Mouse (Mus musculus) liver, embryonic 12.5 days (tissue): Measurements from ENCODE around the gene Igfals. TPM values are rescaled to one million over a fixed set of nuclear protein-coding genes. Genes with fewer than 3 reads are reported as not detected.

Source experiments
- ATAC-seq: fragments of 200-750 bp; cut with Nextera tagmentation; 2 replicates; pipeline ENCODE4 v1.8.0; 2017; ENCODE audit warnings: moderate number of reproducible peaks, mild to moderate bottlenecking, moderate library complexity
- H3K27ac ChIP-seq: fragments of 300-500 bp; sonication (generic); 2 replicates; pipeline ENCODE4 v1.5.1; 2016; ENCODE audit warnings: mild to moderate bottlenecking
- H3K27me3 ChIP-seq: fragments of 300-500 bp; sonication (generic); replicated peaks from 2 replicates; pipeline ENCODE4 v1.6.1; 2016; ENCODE audit warnings: mild to moderate bottlenecking, moderate library complexity
- H3K36me3 ChIP-seq: fragments of 300-500 bp; sonication (generic); 2 replicates; pipeline ENCODE4 v1.6.1; 2016; ENCODE audit warnings: mild to moderate bottlenecking, moderate library complexity
- H3K4me1 ChIP-seq: fragments of 300-500 bp; sonication (generic); 2 replicates; pipeline ENCODE4 v1.6.1; 2016
- H3K4me2 ChIP-seq: fragments of 300-500 bp; sonication (generic); 2 replicates; pipeline ENCODE4 v1.6.1; 2016; ENCODE audit warnings: mild to moderate bottlenecking, moderate library complexity
- H3K4me3 ChIP-seq: fragments of 300-500 bp; sonication (generic); 2 replicates; pipeline ENCODE4 v1.5.1; 2016; ENCODE audit warnings: mild to moderate bottlenecking, moderate library complexity
- H3K9ac ChIP-seq: fragments of 300-500 bp; sonication (generic); 2 replicates; pipeline ENCODE4 v1.6.1; 2016; ENCODE audit warnings: mild to moderate bottlenecking, moderate library complexity
- H3K9me3 ChIP-seq: fragments of 300-500 bp; sonication (generic); replicated peaks from 2 replicates; pipeline ENCODE4 v1.6.1; 2016; ENCODE audit warnings: mild to moderate bottlenecking, moderate library complexity
- WGBS: fragments of 180-500 bp; shearing (Covaris S2); methylation state at CpG from one replicate; pipeline ENCODE4 v1.1.7; 2016; ENCODE audit not compliant: insufficient replicate concordance; 5-methylcytosine and 5-hydroxymethylcytosine counted together
- polyA plus RNA-seq: library from polyadenylated mRNA; unstranded; fragments of >200 nt; fragmentation: Nextera tagmentation; extraction: Ambion mirVana; gene quantifications from 2 replicates; pipeline ENCODE4 v1.2.1, GENCODE M21; 2016

Gene Igfals
- polyA plus RNA-seq, 1 experiment from 2014 or later = 5.4 TPM

DNA sequence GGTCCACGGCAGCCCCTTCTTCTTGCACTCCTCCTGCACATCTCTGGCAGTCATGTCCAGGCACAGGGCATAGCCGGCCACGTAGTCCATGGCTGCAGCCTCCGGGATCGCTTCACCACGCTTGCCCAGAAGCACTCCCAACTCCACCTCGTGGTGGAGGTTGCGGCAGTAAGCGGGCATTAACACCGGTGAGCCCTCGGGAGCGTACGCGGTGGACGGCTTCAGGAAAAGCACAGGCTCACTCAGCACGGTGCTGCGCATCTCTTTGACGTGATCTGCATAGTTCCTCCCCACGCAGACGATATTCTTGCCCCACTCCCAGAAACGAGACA lies 16.1 kb upstream of the Igfals start:
- Histone ChIP-seq H3K27me3 (peaks cover 5% of the 10 kb centered on the region; the same call in 1 of the 2 replicates), H3K27ac (peak overlapping the region; percentile 98), H3K36me3 (peaks cover 24% of the 10 kb centered on the region), H3K9ac (peak overlapping the region; percentile 90), H3K9me3 (no peaks in the 10 kb centered on the region), H3K4me2 (peak overlapping the region; percentile 87), H3K4me1 (peaks cover 33% of the 10 kb centered on the region), H3K4me3 (peak overlapping the region; percentile 78)
- ATAC-seq = peak; percentile 30
- 0% methylated on average over 21 of the region's 21 CpGs for WGBS

DNA sequence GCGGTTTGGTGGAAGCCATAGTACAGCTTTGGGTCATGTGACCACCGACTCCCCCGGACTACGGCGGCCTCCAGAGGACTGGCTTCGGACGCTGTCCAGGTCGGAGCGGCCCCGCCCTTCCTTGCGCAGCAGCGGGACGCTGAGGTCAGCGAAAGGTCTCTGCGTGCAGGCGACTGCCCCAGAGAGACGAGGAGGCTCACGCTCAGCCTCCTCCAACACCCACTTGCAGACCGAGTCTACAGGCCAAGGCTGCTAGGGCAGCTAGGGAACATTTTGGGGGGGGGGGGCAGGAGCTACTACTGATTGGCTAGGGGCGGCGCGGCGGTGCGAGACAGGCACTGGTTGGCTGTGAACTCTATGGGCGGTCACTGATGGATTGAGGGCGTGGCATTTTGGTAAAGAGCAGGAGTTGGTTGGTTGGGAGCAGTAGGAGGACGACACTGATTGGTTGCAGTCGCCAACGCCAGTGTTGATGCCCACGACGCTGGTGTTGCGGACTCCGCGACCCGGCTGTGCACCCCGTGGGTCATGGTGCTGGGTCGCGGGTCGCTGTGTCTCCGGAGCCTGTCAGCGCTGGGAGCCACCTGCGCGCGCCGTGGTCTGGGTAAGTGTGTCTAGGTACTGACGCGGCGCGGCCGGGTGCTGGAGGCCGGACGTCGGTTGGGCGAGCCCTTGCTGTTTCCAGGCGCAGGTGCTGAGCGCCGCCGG lies 15.6 kb upstream of the Igfals start, which contains the start of gene Fahd1:
Gene Fahd1, minus strand, starts transcription at position 300 of the 708 bp plus-strand sequence.
- peak within 1 kb of the TSS; percentile 78 for H3K4me3 ChIP-seq
- peaks cover 29% of the 10 kb centered on the region for H3K36me3 ChIP-seq
- H3K27me3 ChIP-seq = 0 out of 2 replicates have a peak, but pooled peaks cover 5% of the 10 kb centered on the region
- peak within 1 kb of the TSS; percentile 87 for H3K4me2 ChIP-seq
- H3K4me1 ChIP-seq = peaks cover 31% of the 10 kb centered on the region
- peak; percentile 94 for ATAC-seq
- H3K27ac ChIP-seq = peak within 1 kb of the TSS; percentile 98
- WGBS = under 1% methylated on average over 58 of the region's 58 CpGs
- no peaks in the 10 kb centered on the region for H3K9me3 ChIP-seq
- peak within 1 kb of the TSS; percentile 90 for H3K9ac ChIP-seq

- no peak for ATAC-seq
- WGBS = 1% methylated on average over 20 of the region's 20 CpGs
Observed at GRCm38 (mm10) chr17:24850773-24851127, 15.0 kb upstream of the Igfals start.

GRCm38 (mm10) chr17:24851381-24852125 lies 14.2 kb upstream of the Igfals start:
- peak overlapping the region; percentile 90 for H3K9ac ChIP-seq
- peak overlapping the region; percentile 78 for H3K4me3 ChIP-seq
- peaks cover 42% of the 10 kb centered on the region for H3K36me3 ChIP-seq
- H3K4me2 ChIP-seq = peak overlapping the region; percentile 87
- no peak for ATAC-seq
- peaks cover 35% of the 10 kb centered on the region for H3K4me1 ChIP-seq
- 76% methylated on average over 10 of the region's 10 CpGs for WGBS
- H3K9me3 ChIP-seq = no peaks in the 10 kb centered on the region
- H3K27me3 ChIP-seq = 0 out of 2 replicates have a peak, but pooled peaks cover 5% of the 10 kb centered on the region
- no peak overlapping the region for H3K27ac ChIP-seq

More at GRCm38 (mm10) chr17:24850773-24851127, 15.0 kb upstream of the Igfals start:
- Histone ChIP-seq H3K27ac (peak overlapping the region; percentile 98), H3K9me3 (no peaks in the 10 kb centered on the region), H3K4me3 (peak overlapping the region; percentile 78), H3K4me2 (peak overlapping the region; percentile 87), H3K27me3 (0 out of 2 replicates have a peak, but pooled peaks cover 5% of the 10 kb centered on the region), H3K9ac (peak overlapping the region; percentile 90), H3K4me1 (peaks cover 31% of the 10 kb centered on the region), H3K36me3 (peaks cover 34% of the 10 kb centered on the region)

GRCm38 (mm10) chr17:24855838-24856464 lies 9.8 kb upstream of the Igfals start:
- Histone ChIP-seq H3K4me1 (peaks cover 52% of the 10 kb centered on the region), H3K9me3 (no peaks in the 10 kb centered on the region), H3K4me3 (no peak overlapping the region), H3K27ac (peak overlapping the region; percentile 49; the same call in 1 of the 2 replicates), H3K36me3 (peaks cover 77% of the 10 kb centered on the region), H3K9ac (no peak overlapping the region), H3K4me2 (no peak overlapping the region), H3K27me3 (0 out of 2 replicates have a peak, but pooled peaks cover 5% of the 10 kb centered on the region)
- ATAC-seq = no peak
- 82% methylated on average over 3 of the region's 3 CpGs for WGBS

DNA sequence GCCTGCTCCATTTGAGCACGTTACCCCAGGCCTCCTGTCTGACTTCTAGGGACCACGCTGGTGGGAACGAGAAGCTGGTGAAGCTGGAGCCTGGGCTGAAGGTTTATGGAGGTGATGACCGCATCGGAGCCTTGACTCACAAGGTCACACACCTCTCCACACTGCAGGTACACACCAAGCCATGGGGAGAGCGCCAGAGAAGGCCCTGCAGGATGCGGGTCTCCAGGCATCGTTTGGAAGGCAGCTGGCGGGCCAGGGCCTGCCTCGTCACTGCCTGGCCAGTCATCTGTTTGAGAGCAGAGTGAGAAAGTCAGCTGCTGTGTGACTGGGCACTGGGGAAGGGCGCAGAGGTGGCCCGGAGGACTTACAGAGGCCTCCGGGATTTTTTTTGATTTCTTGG lies 9.2 kb upstream of the Igfals start:
- 0 out of 2 replicates have a peak, but pooled peaks cover 3% of the 10 kb centered on the region for H3K27me3 ChIP-seq
- H3K4me3 ChIP-seq = no peak overlapping the region
- H3K4me2 ChIP-seq = no peak overlapping the region
- ATAC-seq = no peak
- WGBS = 90% methylated on average over 13 of the region's 13 CpGs
- H3K27ac ChIP-seq = no peak overlapping the region; the same call in 1 of the 2 replicates
- H3K36me3 ChIP-seq = peaks cover 84% of the 10 kb centered on the region
- peaks cover 46% of the 10 kb centered on the region for H3K4me1 ChIP-seq
- H3K9me3 ChIP-seq = no peaks in the 10 kb centered on the region
- H3K9ac ChIP-seq = no peak overlapping the region

DNA sequence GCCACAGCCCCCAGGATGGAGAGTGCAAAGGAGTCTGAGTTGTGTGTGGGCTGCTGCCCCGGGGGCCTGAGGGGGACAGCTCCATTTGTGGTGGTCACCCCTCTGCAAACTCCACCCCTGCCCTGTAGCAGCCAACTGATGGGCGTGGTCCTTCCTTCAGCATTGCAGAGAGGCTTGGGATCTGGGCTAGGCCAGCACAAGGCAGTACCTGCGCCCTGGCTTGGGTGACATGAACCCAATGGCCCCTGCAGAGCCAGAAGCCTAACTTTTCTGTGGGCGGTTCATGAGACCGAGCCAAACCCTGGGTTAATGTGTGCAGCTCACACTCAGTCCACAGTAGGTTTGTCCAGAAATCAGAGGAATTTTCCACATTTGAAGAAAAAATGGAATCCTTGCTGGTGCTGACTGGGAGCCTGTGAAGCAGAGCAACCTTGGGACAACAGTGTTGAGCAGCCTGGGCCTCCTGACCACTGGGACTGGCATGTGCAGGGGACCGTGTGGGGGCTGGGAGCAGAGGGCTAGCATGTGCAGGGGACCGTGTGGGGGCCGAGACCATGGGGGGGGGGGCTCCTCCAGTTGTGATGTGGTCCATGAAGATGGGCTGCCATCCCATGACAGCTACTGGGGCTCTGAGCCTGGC lies 7.8 kb upstream of the Igfals start:
- no peaks in the 10 kb centered on the region for H3K27me3 ChIP-seq
- no peak for ATAC-seq
- peaks cover 40% of the 10 kb centered on the region for H3K4me1 ChIP-seq
- H3K9me3 ChIP-seq = no peaks in the 10 kb centered on the region
- H3K4me2 ChIP-seq = peak overlapping the region; percentile 35
- no peak overlapping the region for H3K4me3 ChIP-seq
- H3K9ac ChIP-seq = no peak overlapping the region
- peaks cover 91% of the 10 kb centered on the region for H3K36me3 ChIP-seq
- 73% methylated on average over 8 of the region's 8 CpGs for WGBS
- H3K27ac ChIP-seq = peak overlapping the region; percentile 80

GRCm38 (mm10) chr17:24858967-24859366 lies 6.8 kb upstream of the Igfals start:
- peak; percentile 92 for ATAC-seq
- Histone ChIP-seq H3K4me2 (peak overlapping the region; percentile 35), H3K4me1 (peaks cover 40% of the 10 kb centered on the region), H3K9ac (peak overlapping the region; percentile 13; the same call in 1 of the 2 replicates), H3K27ac (peak overlapping the region; percentile 80), H3K4me3 (no peak overlapping the region), H3K9me3 (no peaks in the 10 kb centered on the region), H3K27me3 (no peaks in the 10 kb centered on the region), H3K36me3 (peaks cover 89% of the 10 kb centered on the region)
- WGBS = 53% methylated on average over 6 of the region's 6 CpGs

DNA sequence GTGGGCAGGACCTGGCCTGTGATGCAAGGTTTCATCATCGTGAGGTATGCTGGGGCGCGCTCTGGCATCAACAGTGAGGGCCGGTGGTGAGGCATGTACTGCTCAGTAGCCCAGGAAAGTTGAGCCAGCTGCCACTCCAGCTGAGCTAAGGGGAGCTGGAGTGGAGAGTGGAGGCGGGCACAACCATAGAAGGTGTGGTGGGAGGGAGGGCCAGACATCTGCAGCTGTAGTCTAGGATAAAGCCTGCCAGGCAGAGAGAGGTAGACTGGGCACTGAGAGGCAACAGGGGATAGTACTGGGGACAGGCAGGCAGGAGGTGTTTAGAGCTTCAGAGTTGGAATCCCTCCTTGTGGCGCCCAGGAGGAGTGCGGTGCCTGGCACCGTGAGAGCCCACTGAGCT lies 5.7 kb upstream of the Igfals start:
- WGBS = 91% methylated on average over 8 of the region's 8 CpGs
- H3K27ac ChIP-seq = peak overlapping the region; percentile 80
- H3K4me1 ChIP-seq = peaks cover 40% of the 10 kb centered on the region
- H3K9ac ChIP-seq = peak overlapping the region; percentile 25
- ATAC-seq = peak; percentile 73
- H3K4me2 ChIP-seq = peak overlapping the region; percentile 23; the same call in 1 of the 2 replicates
- H3K27me3 ChIP-seq = no peaks in the 10 kb centered on the region
- H3K36me3 ChIP-seq = peaks cover 89% of the 10 kb centered on the region
- no peaks in the 10 kb centered on the region for H3K9me3 ChIP-seq
- H3K4me3 ChIP-seq = no peak overlapping the region

DNA sequence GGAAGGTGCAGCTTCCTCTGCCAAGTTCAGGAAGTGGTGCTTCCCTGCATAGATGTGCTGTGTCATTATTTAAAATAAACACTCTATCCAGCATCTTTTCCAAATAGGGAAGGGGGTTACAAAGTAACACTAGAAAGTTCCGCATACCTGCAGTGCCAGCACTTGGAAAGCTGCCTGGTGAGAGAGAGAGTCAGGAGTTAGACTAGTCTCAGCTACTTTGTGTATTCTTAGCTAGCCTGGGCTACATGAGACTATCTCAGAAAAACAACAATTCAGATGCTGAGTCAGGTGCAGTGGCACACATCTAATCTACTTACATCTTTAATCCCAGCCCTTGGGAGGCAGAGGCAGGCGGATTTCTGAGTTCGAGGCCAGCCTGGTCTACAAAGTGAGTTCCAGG lies 4.0 kb upstream of the Igfals start:
- Histone ChIP-seq H3K4me2 (no peak overlapping the region), H3K9me3 (no peaks in the 10 kb centered on the region), H3K4me1 (peaks cover 35% of the 10 kb centered on the region), H3K27ac (no peak overlapping the region), H3K36me3 (peaks cover 83% of the 10 kb centered on the region), H3K27me3 (no peaks in the 10 kb centered on the region), H3K4me3 (no peak overlapping the region), H3K9ac (no peak overlapping the region)
- no peak for ATAC-seq
- WGBS = 79% methylated on average over 3 of the region's 3 CpGs

- no peak overlapping the region for H3K9ac ChIP-seq
- peaks cover 34% of the 10 kb centered on the region for H3K36me3 ChIP-seq
- no peak overlapping the region for H3K4me3 ChIP-seq
- no peak overlapping the region for H3K27ac ChIP-seq
- H3K27me3 ChIP-seq = 0 out of 2 replicates have a peak, but pooled peaks cover 4% of the 10 kb centered on the region
- no peak for ATAC-seq
- no peaks in the 10 kb centered on the region for H3K9me3 ChIP-seq
- H3K4me1 ChIP-seq = no peaks in the 10 kb centered on the region
- 86% methylated on average over 10 of the region's 10 CpGs for WGBS
- H3K4me2 ChIP-seq = no peak overlapping the region
Observed at GRCm38 (mm10) chr17:24867914-24868313, 2.1 kb downstream of the Igfals start.
